Mouse (Mus musculus): ENCODE measurements around the gene Dock8.

GRCm38 (mm10) chr19:25162270-25162669 lies 162.9 kb downstream of the Dock8 start:
- TF ChIP-seq MAZ (IDR thresholded peaks at IDR 0.05; ENCODE audit: low read depth, low read length) (no peak), CTCF (IDR thresholded peaks at IDR 0.05 in 2 of 3, conservative IDR thresholded peaks at IDR 0.05 in 1 of 3; ENCODE audit: control insufficient read depth in 1 of 3, insufficient read depth in 1 of 3, low read depth in 2 of 3, low read length in 3 of 3, poor library complexity in 1 of 3, severe bottlenecking in 1 of 3) (no peak), CHD1 (IDR thresholded peaks at IDR 0.05; ENCODE audit: low read depth, low read length) (no peak), POLR2A (IDR thresholded peaks at IDR 0.05; ENCODE audit: control insufficient read depth in 1 of 2, insufficient read depth in 1 of 2, low read depth in 1 of 2, low read length in 2 of 2, poor library complexity in 1 of 2) (no peak), EP300 (IDR thresholded peaks at IDR 0.05; ENCODE audit: low read depth in 1 of 2, low read length in 2 of 2) (no peak), RCOR1 (IDR thresholded peaks at IDR 0.05; ENCODE audit: low read depth, low read length) (no peak), ZMIZ1 (IDR thresholded peaks at IDR 0.05; ENCODE audit: low read depth, low read length) (no peak), USF1 (IDR thresholded peaks at IDR 0.05; ENCODE audit: low read depth, low read length) (no peak), USF2 (IDR thresholded peaks at IDR 0.05; ENCODE audit: borderline replicate concordance in 1 of 2, insufficient read depth in 1 of 2, low read depth in 1 of 2, low read length in 2 of 2) (no peak), CHD2 (IDR thresholded peaks at IDR 0.05; ENCODE audit: low read length) (no peak)

Measured in MEL (cell line).